ENCODE assay signal across 21 mouse cellular contexts in the genomic region with DNA sequence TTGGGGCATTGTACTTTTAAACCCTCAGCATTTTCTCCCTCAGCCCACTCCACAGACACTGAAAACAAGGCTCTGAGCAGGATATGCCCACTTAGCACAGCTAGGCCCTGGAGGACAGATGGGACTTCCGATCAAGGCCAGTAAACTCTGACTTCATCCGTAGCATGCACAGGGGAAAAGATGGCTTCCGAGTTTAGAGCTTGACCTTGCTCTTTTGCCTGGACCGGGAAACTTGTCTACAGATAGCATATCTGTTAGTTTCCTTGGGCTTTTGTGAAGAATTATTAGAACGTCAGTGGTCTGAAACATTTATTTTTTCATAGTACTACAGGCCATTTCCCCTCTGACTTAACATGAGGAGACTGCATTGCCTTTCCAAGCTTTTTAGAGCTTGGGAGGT.
"Had no signal": no experiment of that assay in that cellular context is flagged by ENCODE, and none has a peak within 500 bp of the region (broad histone marks: within the 10 kb centered on the region; RNA-seq: fewer than 3 reads in every experiment).

No protein-coding gene starts in this region.

- H3K4me2 ChIP-seq: heart, embryonic 11.5 days; heart, embryonic 13.5 days; heart, embryonic 15.5 days; hindbrain, embryonic 12.5 days; hindbrain, embryonic 14.5 days; limb, embryonic 13.5 days; limb, embryonic 15.5 days; liver, embryonic 11.5 days; liver, embryonic 13.5 days; liver, embryonic 15.5 days had no signal

- H3K27ac ChIP-seq: heart, adult 2 months; heart, embryonic 13.5 days; heart, embryonic 15.5 days; hindbrain, embryonic 12.5 days; hindbrain, embryonic 14.5 days; kidney, postnatal 0 days; limb, embryonic 13.5 days; limb, embryonic 15.5 days; liver, embryonic 13.5 days; liver, embryonic 15.5 days had no signal

- H3K27me3 ChIP-seq: heart, embryonic 13.5 days; heart, embryonic 15.5 days; hindbrain, embryonic 12.5 days; limb, embryonic 13.5 days; limb, embryonic 15.5 days; liver, embryonic 13.5 days; liver, embryonic 15.5 days had no signal

- DNase-seq: gastrocnemius, postnatal 14 days; gastrocnemius, postnatal 36 days; heart, adult 2 months; heart, postnatal 14 days; heart, postnatal 36 days; kidney, adult 11 months; kidney, postnatal 36 days; layer of hippocampus, adult 9-11 months; layer of hippocampus, postnatal 36 days; liver, embryonic 13.5 days had no signal

- H3K9ac ChIP-seq: heart, embryonic 13.5 days; heart, embryonic 15.5 days; hindbrain, embryonic 12.5 days; hindbrain, embryonic 14.5 days; limb, embryonic 13.5 days; limb, embryonic 15.5 days; liver, embryonic 13.5 days; liver, embryonic 15.5 days had no signal

- H3K4me3 ChIP-seq: heart, adult 2 months; heart, embryonic 13.5 days; heart, embryonic 15.5 days; hindbrain, embryonic 12.5 days; limb, embryonic 13.5 days; limb, embryonic 15.5 days; liver, embryonic 13.5 days; liver, embryonic 15.5 days had no signal

- H3K9me3 ChIP-seq: heart, embryonic 13.5 days; heart, embryonic 15.5 days; hindbrain, embryonic 12.5 days; limb, embryonic 13.5 days; limb, embryonic 15.5 days; liver, embryonic 13.5 days; liver, embryonic 15.5 days had no signal

- ATAC-seq: intestine, embryonic 16.5 days had no signal

- H3K36me3 ChIP-seq: heart, embryonic 13.5 days; heart, embryonic 15.5 days; hindbrain, embryonic 12.5 days; limb, embryonic 13.5 days; limb, embryonic 15.5 days; liver, embryonic 13.5 days; liver, embryonic 15.5 days had no signal

- H3K4me1 ChIP-seq: heart, embryonic 13.5 days; heart, embryonic 15.5 days; limb, embryonic 15.5 days; liver, embryonic 13.5 days; liver, embryonic 15.5 days had no signal
